Mouse (Mus musculus) forebrain, embryonic 11.5 days (tissue): Measurements from ENCODE around the gene Ptrh1. TPM values are rescaled to one million over a fixed set of nuclear protein-coding genes. Genes with fewer than 3 reads are reported as not detected.

ENCODE experiments used
- ATAC-seq: fragments of 200-750 bp; cut with Nextera tagmentation; replicated peaks from 2 replicates; pipeline ENCODE4 v1.8.0; 2017; ENCODE audit warnings: moderate TSS enrichment; ENCODE audit not compliant: low FRiP score
- DNase-seq: peaks from one replicate; pipeline ENCODE4 v3.0.0-alpha.2; 2017; ENCODE audit warnings: low spot score
- H3K27ac ChIP-seq: fragments of 300-500 bp; sonication (generic); 2 replicates; pipeline ENCODE4 v1.5.1; 2014; ENCODE audit warnings: low read depth, low read length
- H3K27me3 ChIP-seq: fragments of 300-500 bp; sonication (generic); 2 replicates; pipeline ENCODE4 v1.6.1; 2014; ENCODE audit warnings: mild to moderate bottlenecking, low read length, mixed read lengths; ENCODE audit not compliant: control insufficient read depth, insufficient read depth
- H3K36me3 ChIP-seq: fragments of 300-500 bp; sonication (generic); 2 replicates; pipeline ENCODE4 v1.6.1; 2014; ENCODE audit warnings: mild to moderate bottlenecking, low read length, moderate library complexity, mixed read lengths; ENCODE audit not compliant: control insufficient read depth, insufficient read depth
- H3K4me1 ChIP-seq: fragments of 300-500 bp; sonication (generic); replicated peaks from 2 replicates; pipeline ENCODE4 v1.6.1; 2014; ENCODE audit warnings: low read length, mixed read lengths; ENCODE audit not compliant: control insufficient read depth, insufficient read depth
- H3K4me2 ChIP-seq: fragments of 300-500 bp; sonication (generic); 2 replicates; pipeline ENCODE4 v1.6.1; 2014; ENCODE audit warnings: low read depth, mild to moderate bottlenecking, low read length, moderate library complexity, mixed read lengths; ENCODE audit not compliant: severe bottlenecking
- H3K4me3 ChIP-seq: fragments of 300-500 bp; sonication (generic); 2 replicates; pipeline ENCODE4 v1.5.1; 2014; ENCODE audit warnings: low read depth, low read length
- H3K9ac ChIP-seq: fragments of 300-500 bp; sonication (generic); 2 replicates; pipeline ENCODE4 v1.6.1; 2014; ENCODE audit warnings: low read length
- H3K9me3 ChIP-seq: fragments of 300-500 bp; sonication (generic); 2 replicates; pipeline ENCODE4 v1.6.1; 2016; ENCODE audit warnings: low read length, mixed read lengths; ENCODE audit not compliant: control insufficient read depth
- WGBS: fragments of 180-500 bp; shearing (Covaris S2); extraction: QIAGEN DNeasy Blood & Tissue Kit; methylation state at CpG from one replicate; pipeline ENCODE4 v1.1.7; 2014; 5-methylcytosine and 5-hydroxymethylcytosine counted together
- polyA plus RNA-seq: library from polyadenylated mRNA; unstranded; fragments of >200 nt; fragmentation: Nextera tagmentation; extraction: Ambion mirVana; gene quantifications from 2 replicates; pipeline ENCODE4 v1.2.1, GENCODE M21; 2014

Gene Ptrh1
- polyA plus RNA-seq, 1 experiment from 2014 or later, result 3.3 TPM

DNA sequence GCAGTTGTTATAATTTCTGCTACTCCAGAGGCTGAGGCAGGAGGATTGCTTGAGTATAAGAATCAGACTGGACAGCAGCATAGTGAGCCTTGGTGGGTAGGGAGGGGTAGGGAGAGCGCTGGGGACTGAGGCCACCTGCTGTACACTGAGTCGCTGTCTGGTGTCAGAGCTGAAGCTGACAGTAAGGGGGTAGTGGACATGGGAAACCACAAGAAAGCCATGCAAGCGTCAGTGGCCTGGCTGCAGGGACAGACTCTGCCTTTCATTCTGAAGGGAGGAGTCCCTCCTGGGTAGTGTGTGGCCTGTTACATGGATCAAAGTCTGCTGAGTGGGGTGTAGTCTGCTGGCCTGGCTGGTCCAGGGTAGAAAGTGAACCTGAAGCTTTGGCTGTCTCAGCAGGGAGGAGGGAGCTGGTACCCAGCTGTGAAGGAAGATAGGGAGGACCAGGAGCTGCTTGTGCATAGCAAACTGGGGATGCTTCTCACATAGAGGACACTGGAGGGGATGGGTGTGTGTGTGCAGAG is 39.2 kb upstream of the Ptrh1 start:
- ATAC-seq (no peak), DNase-seq (no peak)
- H3K9ac ChIP-seq, result no peak overlapping the region
- H3K36me3 ChIP-seq, result no peaks in the 10 kb centered on the region
- H3K4me1 ChIP-seq, result peaks cover 2% of the 10 kb centered on the region; the same call in 1 of the 2 replicates
- no peak overlapping the region for H3K4me3 ChIP-seq
- no peaks in the 10 kb centered on the region for H3K9me3 ChIP-seq
- 0 out of 2 replicates have a peak, but pooled peaks cover 3% of the 10 kb centered on the region for H3K27me3 ChIP-seq
- H3K4me2 ChIP-seq, result no peak overlapping the region
- 48% methylated on average over 3 of the region's 3 CpGs for WGBS
- no peak overlapping the region for H3K27ac ChIP-seq

DNA sequence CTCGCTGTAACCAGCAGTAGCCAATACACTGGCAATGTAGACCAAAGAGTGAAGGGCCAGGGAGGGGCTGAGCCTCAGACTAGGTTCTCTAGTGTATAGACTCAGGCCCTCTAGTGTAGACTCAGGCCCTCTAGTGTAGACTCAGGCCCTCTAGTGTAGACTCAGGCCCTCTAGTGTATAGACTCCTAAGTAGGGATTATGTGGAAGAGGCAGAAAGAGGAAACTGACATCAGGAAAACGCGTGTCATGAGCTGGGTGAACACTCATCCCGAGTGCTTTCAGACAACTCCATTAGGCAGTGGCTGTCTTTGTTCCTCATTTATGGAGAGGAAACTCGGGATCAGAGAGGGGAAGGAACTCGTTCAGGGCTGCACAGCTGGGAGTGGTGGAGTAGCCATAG is 38.6 kb upstream of the Ptrh1 start:
- Histone ChIP-seq H3K4me1 (peaks cover 4% of the 10 kb centered on the region; the same call in 1 of the 2 replicates), H3K27ac (no peak overlapping the region), H3K9ac (no peak overlapping the region), H3K27me3 (0 out of 2 replicates have a peak, but pooled peaks cover 3% of the 10 kb centered on the region), H3K36me3 (no peaks in the 10 kb centered on the region), H3K4me2 (no peak overlapping the region), H3K9me3 (no peaks in the 10 kb centered on the region), H3K4me3 (no peak overlapping the region)
- ATAC-seq (no peak), DNase-seq (no peak)
- WGBS, result 58% methylated on average over 6 of the region's 6 CpGs

DNA sequence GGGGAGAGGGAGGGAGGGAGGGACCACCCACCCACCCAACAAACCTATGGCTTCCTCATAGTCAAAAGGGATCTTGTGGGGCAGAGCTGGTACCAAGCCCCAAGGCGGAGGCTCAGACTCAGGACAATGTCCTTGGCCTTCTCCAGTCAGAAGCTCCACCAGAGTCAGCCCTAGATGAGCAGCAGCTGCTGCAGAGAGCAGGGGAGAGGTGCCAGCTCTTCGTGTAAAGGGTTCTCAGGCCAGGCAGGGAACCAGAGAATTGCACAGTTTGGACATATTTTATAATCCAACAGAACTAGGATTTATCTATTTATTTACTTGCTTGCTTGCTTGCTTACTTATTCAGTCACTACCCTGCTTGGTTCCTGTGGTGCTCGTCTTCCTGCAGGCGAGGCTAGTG is 36.3 kb upstream of the Ptrh1 start:
- H3K36me3 ChIP-seq, result no peaks in the 10 kb centered on the region
- DNase-seq, result no peak
- H3K4me3 ChIP-seq, result no peak overlapping the region
- no peak overlapping the region for H3K9ac ChIP-seq
- 0 out of 2 replicates have a peak, but pooled peaks cover 3% of the 10 kb centered on the region for H3K27me3 ChIP-seq
- H3K27ac ChIP-seq, result no peak overlapping the region
- H3K4me2 ChIP-seq, result no peak overlapping the region
- peaks cover 4% of the 10 kb centered on the region; the same call in 1 of the 2 replicates for H3K4me1 ChIP-seq
- ATAC-seq, result no peak
- 78% methylated on average over 4 of the region's 4 CpGs for WGBS
- no peaks in the 10 kb centered on the region for H3K9me3 ChIP-seq

DNA sequence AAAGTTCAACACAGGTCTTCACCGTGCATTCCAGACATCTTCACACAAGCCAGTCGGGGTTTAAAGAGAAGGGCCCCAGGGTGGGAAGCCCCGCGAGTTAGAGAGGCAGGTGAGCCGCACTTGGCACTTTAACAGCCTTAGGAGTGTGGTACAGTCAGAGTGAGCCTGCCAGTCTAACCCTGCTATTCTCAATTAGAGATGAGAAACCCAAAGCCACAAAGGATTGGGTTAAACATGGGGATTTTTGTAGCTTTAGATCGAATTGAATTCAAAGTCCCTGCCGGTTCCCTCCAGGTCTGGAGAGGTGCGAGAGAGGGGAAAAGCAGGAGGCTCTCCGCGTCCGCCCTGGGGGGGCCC is 34.7 kb upstream of the Ptrh1 start, which contains the start of gene 6330409D20Rik:
Gene 6330409D20Rik (minus strand): TSS at position 101 of the 357 bp plus-strand sequence.
- H3K4me1 ChIP-seq, result peaks cover 4% of the 10 kb centered on the region; the same call in 1 of the 2 replicates
- peak within 1 kb of the TSS; percentile 70 for H3K27ac ChIP-seq
- H3K27me3 ChIP-seq, result 0 out of 2 replicates have a peak, but pooled peaks cover 3% of the 10 kb centered on the region
- ATAC-seq, result no peak
- H3K9ac ChIP-seq, result peak within 1 kb of the TSS; percentile 76
- H3K36me3 ChIP-seq, result no peaks in the 10 kb centered on the region
- WGBS, result 5% methylated on average over 11 of the region's 11 CpGs
- peak within 1 kb of the TSS; percentile 99 for H3K4me2 ChIP-seq
- DNase-seq, result no peak
- H3K4me3 ChIP-seq, result peak within 1 kb of the TSS; percentile 71
- no peaks in the 10 kb centered on the region for H3K9me3 ChIP-seq

DNA sequence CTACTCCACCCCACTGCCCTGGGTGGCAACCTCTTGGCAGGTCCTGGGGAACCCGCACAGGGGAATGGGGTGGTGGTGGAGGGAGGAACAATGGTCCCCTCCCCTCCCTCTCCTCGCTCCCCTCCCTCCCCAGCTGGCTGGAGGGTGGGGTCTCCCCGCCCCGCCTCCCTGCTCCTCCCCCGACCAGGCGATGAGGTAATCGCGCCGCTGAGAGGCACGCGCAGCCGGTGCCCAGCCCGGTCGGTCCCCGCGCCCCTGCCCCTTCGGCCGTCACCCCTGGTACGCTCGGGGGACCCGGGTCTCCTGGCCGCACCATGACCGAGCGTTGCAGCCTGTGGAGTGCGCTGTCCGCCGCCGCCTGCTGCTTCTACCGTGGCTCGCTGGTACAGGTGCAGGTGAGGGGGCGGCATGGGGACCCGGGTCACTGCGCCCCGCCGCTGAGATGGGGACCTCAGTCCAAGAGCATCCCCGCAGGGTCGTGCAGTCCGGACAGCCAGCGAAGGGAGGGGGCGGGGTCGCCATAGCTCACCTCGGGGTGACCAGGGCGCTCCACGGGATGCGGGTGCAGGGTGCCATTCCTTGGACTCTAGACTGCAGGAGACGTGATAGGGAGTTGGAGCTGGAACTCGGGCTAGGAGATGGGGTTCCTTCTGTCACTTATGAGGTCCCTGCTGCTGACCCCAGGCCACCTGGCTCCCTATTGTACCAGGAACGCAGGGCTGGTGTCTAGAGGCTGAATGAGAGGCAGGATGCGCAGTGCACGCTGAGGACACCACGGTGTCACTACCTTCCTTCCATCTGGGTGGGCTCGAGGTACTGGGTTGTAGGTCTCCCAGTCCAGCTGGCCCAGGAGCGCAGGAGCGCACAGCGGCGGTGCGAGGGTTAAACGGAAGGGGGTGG is 34.1 kb upstream of the Ptrh1 start:
- 2% methylated on average over 51 of the region's 58 CpGs for WGBS
- H3K9ac ChIP-seq, result peak overlapping the region; percentile 76
- H3K36me3 ChIP-seq, result no peaks in the 10 kb centered on the region
- DNase-seq (peak; percentile 88), ATAC-seq (peak; percentile 70)
- 0 out of 2 replicates have a peak, but pooled peaks cover 3% of the 10 kb centered on the region for H3K27me3 ChIP-seq
- H3K4me1 ChIP-seq, result peaks cover 4% of the 10 kb centered on the region; the same call in 1 of the 2 replicates
- peak overlapping the region; percentile 99 for H3K4me2 ChIP-seq
- peak overlapping the region; percentile 71 for H3K4me3 ChIP-seq
- no peaks in the 10 kb centered on the region for H3K9me3 ChIP-seq
- peak overlapping the region; percentile 70 for H3K27ac ChIP-seq

DNA sequence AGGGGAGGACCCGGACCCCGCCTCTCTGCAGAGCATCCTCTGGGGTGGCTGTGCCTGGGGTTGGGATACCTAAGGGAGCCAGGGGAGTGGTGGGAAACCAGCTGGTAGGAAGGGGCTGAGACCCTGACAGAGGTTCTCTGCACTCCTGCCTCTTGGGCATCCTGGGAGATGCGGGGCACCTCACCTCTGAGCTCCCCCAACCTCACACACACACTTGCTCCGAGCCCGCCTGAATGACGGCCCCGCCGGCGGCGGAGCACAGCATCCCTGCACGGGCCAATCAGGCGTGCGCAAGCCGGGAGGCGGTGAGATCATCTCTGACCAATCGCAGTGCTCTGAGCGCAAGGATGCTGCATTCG is 33.4 kb upstream of the Ptrh1 start:
- Histone ChIP-seq H3K9ac (peak overlapping the region; percentile 76), H3K27ac (peak overlapping the region; percentile 70), H3K4me2 (peak overlapping the region; percentile 99), H3K4me1 (peaks cover 4% of the 10 kb centered on the region; the same call in 1 of the 2 replicates), H3K36me3 (no peaks in the 10 kb centered on the region; the same call in 1 of the 2 replicates), H3K27me3 (0 out of 2 replicates have a peak, but pooled peaks cover 3% of the 10 kb centered on the region), H3K4me3 (peak overlapping the region; percentile 71), H3K9me3 (no peaks in the 10 kb centered on the region)
- peak; percentile 89 for DNase-seq
- WGBS, result 4% methylated on average over 18 of the region's 18 CpGs
- ATAC-seq, result peak; percentile 88

DNA sequence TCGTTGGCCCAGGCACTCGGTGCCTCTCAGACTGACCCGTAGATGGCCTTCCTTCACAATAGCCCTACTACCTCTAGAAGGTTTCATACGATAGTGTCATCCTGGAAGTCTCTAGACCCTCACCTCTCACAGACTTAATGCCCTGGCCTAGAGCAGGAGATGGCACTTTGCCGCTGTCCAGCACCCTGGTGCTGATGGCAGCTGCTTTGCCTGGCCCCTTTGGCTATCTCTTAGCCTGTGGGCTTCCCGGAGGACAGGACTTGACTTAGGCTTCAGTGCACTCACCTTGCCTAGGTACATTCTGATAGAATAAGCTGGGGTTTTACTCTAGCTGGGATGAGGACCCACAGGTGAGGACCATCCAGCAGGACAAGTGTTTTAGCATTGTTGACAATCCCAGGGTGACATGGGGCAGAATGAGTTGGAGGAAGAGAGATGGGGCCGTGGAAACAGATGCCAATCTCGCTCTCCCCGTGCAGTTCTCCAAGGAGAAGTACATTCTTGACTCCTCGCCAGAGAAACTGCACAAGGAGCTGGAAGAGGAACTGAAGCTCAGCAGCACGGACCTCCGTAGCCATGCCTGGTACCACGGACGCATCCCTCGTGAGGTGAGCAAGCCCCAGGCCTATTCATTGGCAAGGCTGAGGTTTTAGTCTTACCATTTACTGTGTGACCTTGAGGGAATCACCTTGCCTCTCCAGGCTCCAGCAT is 31.2 kb upstream of the Ptrh1 start:
- peaks cover 4% of the 10 kb centered on the region; the same call in 1 of the 2 replicates for H3K4me1 ChIP-seq
- H3K9ac ChIP-seq, result no peak overlapping the region
- 0 out of 2 replicates have a peak, but pooled peaks cover 3% of the 10 kb centered on the region for H3K27me3 ChIP-seq
- no peaks in the 10 kb centered on the region for H3K9me3 ChIP-seq
- WGBS, result 78% methylated on average over 15 of the region's 15 CpGs
- H3K27ac ChIP-seq, result no peak overlapping the region
- no peaks in the 10 kb centered on the region; the same call in 1 of the 2 replicates for H3K36me3 ChIP-seq
- ATAC-seq (no peak), DNase-seq (no peak)
- H3K4me3 ChIP-seq, result no peak overlapping the region
- no peak overlapping the region for H3K4me2 ChIP-seq

DNA sequence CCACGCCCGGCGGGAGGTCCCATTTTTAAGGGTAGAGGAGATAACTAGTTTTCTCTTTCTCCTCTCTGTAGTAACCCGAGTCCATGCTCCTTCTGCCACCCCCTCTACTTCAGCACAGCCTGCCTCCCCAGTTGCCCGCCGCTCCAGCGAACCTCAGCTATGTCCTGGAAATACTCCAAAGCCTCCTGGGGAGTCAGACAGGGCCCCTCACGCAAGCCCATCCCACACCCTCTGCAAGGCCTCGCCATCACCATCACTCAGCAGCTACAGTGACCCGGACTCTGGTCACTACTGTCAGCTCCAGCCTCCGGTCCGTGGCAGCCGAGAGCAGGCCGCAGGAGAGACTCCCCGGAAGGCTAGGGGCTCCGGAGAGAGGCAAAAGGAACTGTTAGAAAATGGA is 26.5 kb upstream of the Ptrh1 start:
- Histone ChIP-seq H3K4me3 (no peak overlapping the region), H3K36me3 (no peaks in the 10 kb centered on the region; the same call in 1 of the 2 replicates), H3K9ac (no peak overlapping the region), H3K27me3 (no peaks in the 10 kb centered on the region), H3K9me3 (no peaks in the 10 kb centered on the region), H3K4me1 (0 out of 2 replicates have a peak, but pooled peaks cover 4% of the 10 kb centered on the region), H3K4me2 (no peak overlapping the region), H3K27ac (no peak overlapping the region)
- ATAC-seq, result no peak
- no peak for DNase-seq
- 89% methylated on average over 16 of the region's 16 CpGs for WGBS
